Mouse (Mus musculus) T-helper 2 cell (primary cell): ENCODE data around the gene Schip1.

Source experiments
- in situ Hi-C: fragments of 300-600 bp; cut with MboI, MseI; formaldehyde crosslinking; loops from one replicate; pipeline ENCODE4 v1.15.1; 2025; ENCODE audit warnings: high pct_unique_total_duplicates

Gene Schip1

DNA sequence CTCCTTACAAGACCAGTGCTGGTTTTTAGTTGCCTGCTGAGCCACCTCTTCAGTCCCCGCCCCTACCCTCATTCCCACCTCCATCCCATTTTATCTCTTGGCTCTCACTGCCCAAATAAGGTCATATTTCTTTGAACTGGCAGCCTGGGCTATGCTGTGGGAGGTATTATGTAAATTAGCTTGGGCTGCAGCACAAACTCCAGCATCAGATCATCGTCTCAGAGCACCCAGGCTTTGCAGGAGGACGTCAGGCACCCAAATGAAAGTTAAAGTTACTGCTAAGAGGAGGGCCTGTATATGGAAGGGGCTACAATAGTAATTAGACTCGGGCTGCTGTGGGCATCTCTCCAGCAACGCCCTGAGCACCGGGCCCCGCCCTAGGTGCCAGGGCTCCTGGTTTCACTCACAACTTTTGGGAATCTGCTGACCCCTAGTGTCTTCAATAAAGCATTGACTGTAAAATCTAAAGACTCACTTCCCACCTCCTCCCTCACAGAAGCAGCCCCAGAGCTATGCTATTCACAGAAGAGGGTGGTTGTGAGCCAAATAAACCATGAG lies 478.4 kb downstream of the Schip1 start:
- in situ Hi-C loops, result loop anchor here (25.0 kb wide), 1 partner anchor 481 kb away; the partner anchor contains the start of gene Schip1

GRCm38 (mm10) chr3:68544811-68545210 lies 480.2 kb downstream of the Schip1 start:
- in situ Hi-C loops, result loop anchor here (25.0 kb wide), 1 partner anchor 483 kb away; the partner anchor contains the start of gene Schip1

- in situ Hi-C loops, result loop anchor here (25.0 kb wide), 1 partner anchor 484 kb away; the partner anchor contains the start of gene Schip1
Observed at GRCm38 (mm10) chr3:68545898-68546297, 481.3 kb downstream of the Schip1 start.

DNA sequence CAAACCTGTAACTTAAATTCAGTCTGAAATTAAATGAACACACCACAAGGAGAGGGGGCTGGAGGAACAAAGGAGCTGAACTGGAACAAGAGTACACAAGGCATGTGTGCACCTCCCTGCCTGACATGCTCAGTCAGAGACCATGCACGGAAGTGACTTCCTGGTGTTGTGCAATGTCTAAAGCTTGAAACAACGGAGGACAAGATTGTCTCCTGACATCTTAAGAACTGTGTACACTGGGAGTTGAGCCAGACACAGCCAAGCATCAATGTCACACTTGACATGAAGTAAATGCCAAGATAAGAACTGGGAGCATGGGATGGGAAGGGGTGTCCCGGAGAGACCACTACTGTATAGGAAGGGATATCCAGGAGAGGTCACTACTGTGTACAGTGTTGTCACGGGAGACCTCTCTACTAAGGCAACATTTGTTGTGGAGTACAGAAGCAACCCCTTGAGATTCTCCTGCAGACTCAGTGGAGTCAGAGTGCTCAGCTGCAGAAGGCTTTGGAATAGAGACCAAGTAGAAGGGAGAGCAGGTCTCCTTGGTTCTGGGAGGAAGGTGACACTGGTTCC lies 490.6 kb downstream of the Schip1 start:
- in situ Hi-C loops, result no loop called here

DNA sequence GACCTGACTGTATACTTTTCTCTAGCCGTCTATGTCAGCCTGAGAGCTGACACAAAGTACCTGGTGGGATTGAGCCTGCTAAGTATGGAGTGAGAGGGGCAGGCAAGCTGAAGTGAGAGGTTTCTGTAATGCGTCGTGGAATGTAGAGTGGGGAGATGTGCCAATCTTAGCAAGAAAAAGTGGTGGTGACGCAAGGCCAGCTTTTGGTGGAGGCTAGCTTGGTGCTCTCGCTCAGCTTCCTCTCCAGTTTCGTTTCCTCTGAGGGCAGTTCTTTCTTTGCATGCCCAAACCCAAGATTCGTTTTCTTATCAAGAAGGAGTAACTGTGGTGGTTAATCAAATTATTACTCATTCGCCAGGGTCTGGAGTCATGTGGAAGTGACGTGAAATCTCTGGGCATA lies 492.3 kb downstream of the Schip1 start:
- in situ Hi-C loops, result no loop called here

GRCm38 (mm10) chr3:68558744-68559143 lies 494.1 kb downstream of the Schip1 start:
- in situ Hi-C loops, result no loop called here

GRCm38 (mm10) chr3:68560057-68560456 lies 495.5 kb downstream of the Schip1 start:
- in situ Hi-C loops, result no loop called here

GRCm38 (mm10) chr3:68562838-68563237 lies 498.2 kb downstream of the Schip1 start:
- in situ Hi-C loops, result no loop called here

- in situ Hi-C loops, result no loop called here
Observed at GRCm38 (mm10) chr3:68563922-68564321, 499.3 kb downstream of the Schip1 start.

GRCm38 (mm10) chr3:68564978-68565674 lies 500.5 kb downstream of the Schip1 start:
- in situ Hi-C loops, result no loop called here

DNA sequence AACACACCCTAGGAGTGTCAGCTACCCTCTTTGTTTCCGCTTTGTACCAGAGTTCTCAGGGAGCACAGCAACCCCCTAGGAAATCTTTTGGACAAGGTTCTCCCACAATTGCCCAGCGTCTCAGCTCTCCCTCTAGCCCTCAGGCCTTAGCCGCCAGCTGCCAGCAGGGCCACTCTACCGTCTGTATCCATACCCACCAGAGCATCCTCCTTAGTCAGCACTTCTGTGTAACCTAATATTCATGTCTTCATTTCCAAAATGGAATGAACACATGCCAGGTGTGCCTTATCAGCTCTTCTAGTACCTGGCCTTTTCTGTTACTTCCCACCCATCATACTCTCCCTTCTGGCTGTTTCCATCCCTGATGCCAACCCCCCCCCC lies 501.1 kb downstream of the Schip1 start:
- in situ Hi-C loops, result no loop called here

DNA sequence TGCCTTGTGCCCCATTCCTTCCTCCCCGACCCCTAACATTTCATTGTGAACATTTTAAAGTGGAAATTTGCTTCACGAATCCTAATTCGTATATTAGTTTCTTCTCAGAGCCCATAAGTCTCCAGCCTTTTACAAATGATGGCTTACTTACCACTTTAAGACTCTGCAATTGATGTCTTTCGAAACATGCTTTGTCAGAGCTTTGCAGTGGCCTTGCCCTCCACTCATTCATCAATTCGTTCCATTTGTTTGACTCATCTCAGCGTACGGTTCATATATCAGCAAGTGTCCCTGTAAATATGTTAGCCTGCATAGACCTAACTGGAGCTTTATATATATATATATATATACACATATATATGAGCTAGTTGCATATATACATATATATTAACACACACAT lies 503.0 kb downstream of the Schip1 start:
- in situ Hi-C loops, result no loop called here

DNA sequence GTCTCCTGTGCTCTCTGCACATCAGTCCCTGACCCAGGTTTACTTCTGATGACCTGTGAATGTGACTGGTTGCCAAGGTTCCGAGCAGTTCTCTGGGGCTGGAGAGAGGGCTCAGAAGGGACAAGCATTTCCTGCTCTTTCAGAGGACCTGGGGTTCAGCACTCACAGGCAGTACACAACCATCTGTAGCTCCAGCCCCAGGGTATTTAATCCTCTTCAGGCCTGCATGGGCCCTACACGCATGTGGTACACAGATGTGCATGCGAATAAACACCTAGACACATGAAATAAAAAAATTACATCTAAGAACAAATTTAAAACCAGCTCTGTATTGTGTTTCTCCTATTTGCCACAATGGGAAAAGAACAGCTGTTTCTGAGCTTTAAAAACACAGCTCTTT lies 503.5 kb downstream of the Schip1 start:
- in situ Hi-C loops, result no loop called here

DNA sequence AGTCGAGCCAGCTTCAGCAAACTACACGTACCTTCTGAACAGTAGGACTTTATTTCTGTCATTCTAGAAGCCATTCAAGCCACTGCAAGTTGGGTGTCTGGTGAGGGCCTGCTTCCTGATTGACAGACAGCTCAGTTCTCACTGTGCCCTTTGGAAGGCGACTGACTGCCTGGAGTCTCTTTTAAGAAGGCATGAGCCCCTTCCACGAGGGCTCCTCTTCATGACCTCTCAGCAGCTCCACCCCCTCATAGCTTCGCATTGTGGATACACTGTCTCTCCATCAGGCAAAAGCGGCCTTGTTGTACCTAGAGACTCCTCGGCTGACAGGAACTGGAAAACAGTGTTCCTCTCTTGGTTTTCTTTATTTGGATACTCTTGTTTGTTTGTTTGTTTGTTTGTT lies 504.1 kb downstream of the Schip1 start:
- in situ Hi-C loops, result no loop called here

DNA sequence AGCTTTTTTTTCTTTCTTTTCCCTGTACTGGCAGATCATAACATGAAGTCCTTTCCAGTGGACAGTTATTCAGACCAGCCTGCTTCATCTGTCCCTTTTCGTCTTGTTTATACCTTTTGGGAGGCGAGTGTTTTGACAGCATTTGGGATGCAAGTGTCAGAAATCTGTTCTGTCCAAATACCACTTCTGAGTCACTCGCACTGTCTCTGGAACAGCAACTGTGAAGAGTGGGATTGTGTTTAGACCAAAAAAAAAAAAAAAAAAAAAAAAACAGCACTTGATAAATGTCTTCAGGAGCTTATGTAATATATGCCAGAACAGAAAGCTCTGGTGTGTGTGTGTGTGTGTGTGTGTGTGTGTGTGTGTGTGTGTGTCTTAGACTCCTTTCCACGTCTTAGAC lies 505.7 kb downstream of the Schip1 start:
- in situ Hi-C loops, result no loop called here

GRCm38 (mm10) chr3:68572249-68573225 lies 507.9 kb downstream of the Schip1 start:
- in situ Hi-C loops, result no loop called here

- in situ Hi-C loops, result no loop called here
Observed at GRCm38 (mm10) chr3:68573226-68573624, 508.6 kb downstream of the Schip1 start.

DNA sequence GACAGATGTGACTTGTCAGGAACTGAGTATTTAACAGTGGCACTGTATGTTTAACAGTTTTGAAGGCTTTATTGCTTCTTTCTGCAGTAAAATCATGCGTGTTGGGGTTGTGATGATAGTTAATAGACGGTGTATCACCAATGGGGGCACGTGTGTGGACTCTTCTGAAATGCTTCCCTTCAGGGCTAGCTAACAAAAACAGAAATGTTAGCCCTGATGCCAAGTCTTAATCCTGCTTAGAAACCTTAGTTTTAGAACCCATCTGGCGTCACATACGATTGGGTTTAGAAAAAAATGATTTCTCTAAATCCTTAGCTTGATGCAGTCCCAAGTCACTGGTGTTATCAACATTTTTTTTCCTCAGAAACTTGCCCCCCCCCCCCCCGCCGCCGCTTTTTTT lies 509.5 kb downstream of the Schip1 start:
- in situ Hi-C loops, result no loop called here

GRCm38 (mm10) chr3:68574565-68574964 lies 510.0 kb downstream of the Schip1 start:
- in situ Hi-C loops, result no loop called here

DNA sequence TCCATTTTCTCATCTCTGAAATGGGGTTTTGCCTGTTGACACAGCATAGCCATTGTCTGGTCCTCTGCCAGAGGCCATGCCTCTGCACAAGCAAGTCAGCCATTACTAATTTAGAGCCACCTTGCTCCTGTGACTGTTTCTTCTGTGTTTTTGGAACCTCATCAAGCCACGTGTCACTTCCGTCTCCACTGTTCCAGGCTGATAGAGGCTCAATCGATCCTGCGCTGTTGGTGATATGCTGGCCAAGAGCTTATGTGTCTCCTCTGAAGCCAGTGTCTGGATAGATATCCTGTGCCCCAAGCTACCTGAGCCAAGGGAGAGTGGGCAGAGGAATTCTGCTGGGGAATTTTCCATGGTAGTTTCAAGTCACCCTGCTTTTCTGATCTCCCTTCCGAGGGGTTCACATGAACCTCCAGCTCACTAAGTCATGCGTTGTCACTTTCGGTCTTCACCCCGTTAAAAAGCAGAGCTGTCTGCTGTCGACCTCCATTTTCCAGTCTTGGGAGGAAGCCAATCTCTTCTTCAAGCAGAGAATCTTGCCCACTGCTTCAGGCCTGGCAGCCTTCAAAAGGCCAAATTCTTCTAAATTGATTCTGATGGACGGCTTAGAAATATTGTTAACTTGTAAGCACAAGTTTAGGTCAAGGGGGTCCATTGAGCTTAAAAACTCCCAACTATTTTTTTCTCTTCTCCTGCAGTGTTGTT lies 511.2 kb downstream of the Schip1 start:
- in situ Hi-C loops, result no loop called here

- in situ Hi-C loops, result no loop called here
Observed at GRCm38 (mm10) chr3:68576431-68576830, 511.8 kb downstream of the Schip1 start.
